10 mouse cellular contexts compared by ENCODE assay signal in the genomic region with DNA sequence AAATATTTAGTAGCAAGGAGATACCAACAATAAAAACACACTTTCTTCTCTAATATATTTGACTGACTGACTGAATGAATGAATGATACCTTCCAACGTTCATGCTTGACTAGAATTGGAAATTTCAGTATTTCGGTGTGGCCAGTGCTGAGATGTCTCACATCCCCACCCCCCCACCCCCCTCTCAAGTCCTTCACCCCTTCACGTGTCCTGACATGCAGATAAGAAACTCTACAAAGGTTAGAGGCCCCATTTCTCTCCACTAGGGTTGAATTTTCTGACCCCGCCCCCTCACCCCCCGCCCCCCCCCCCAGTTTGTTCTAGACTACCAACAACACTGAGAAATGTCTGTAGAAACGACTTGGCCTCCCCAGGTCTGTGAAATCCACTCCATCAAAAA. TPM values are rescaled to one million over a fixed set of nuclear protein-coding genes. Genes with fewer than 3 reads are reported as not detected.
DNase-seq lines count a peak whose midpoint lies in the region; ATAC-seq lines count a peak whose summit lies in the region.
"Had no signal": no experiment of that assay in that cellular context is flagged by ENCODE, and none has a peak within 500 bp of the region (broad histone marks: within the 10 kb centered on the region; RNA-seq: fewer than 3 reads in every experiment).

No protein-coding gene starts in this region.

- H3K4me1 ChIP-seq in heart, embryonic 11.5 days (ENCODE audit: control insufficient read depth, insufficient read depth, low read length): peaks cover 17% of the 10 kb centered on the region
- H3K4me1 ChIP-seq in midbrain, embryonic 11.5 days (ENCODE audit: control insufficient read depth, insufficient read depth, low read length): peaks cover 4% of the 10 kb centered on the region; the same call in 1 of the 2 replicates
- peaks cover 10% of the 10 kb centered on the region for H3K4me1 ChIP-seq in midbrain, embryonic 13.5 days (replicated peaks)
- peaks cover 64% of the 10 kb centered on the region for H3K4me1 ChIP-seq in liver, embryonic 13.5 days (replicated peaks)

- H3K9me3 ChIP-seq in heart, embryonic 11.5 days (replicated peaks; ENCODE audit: control insufficient read depth, low read length): no peaks in the 10 kb centered on the region
- H3K9me3 ChIP-seq in midbrain, embryonic 11.5 days (ENCODE audit: control insufficient read depth, low read length): no peaks in the 10 kb centered on the region
- no peaks in the 10 kb centered on the region for H3K9me3 ChIP-seq in midbrain, embryonic 13.5 days
- no peaks in the 10 kb centered on the region for H3K9me3 ChIP-seq in liver, embryonic 13.5 days (replicated peaks)

- DNase-seq in heart, adult 11 months: no peak
- DNase-seq in midbrain, embryonic 11.5 days (ENCODE audit: low spot score, missing footprints): peak; percentile 68
- DNase-seq in liver, embryonic 13.5 days: no peak
- no peak for DNase-seq in spleen, postnatal 14 days (ENCODE audit: low spot score in 2 of 2)
- no peak for DNase-seq in cerebellum, adult 8-10 months
- no peak for DNase-seq in cerebellum, postnatal 25 days
- DNase-seq: right cerebral cortex, postnatal 14 days had no signal

- H3K36me3 ChIP-seq in heart, embryonic 11.5 days (ENCODE audit: control insufficient read depth, insufficient read depth, low read length): no peaks in the 10 kb centered on the region
- H3K36me3 ChIP-seq in midbrain, embryonic 11.5 days (ENCODE audit: control insufficient read depth, insufficient read depth, low read length): no peaks in the 10 kb centered on the region
- no peaks in the 10 kb centered on the region for H3K36me3 ChIP-seq in midbrain, embryonic 13.5 days
- H3K36me3 ChIP-seq in liver, embryonic 13.5 days: no peaks in the 10 kb centered on the region

- H3K9ac ChIP-seq in heart, embryonic 11.5 days (ENCODE audit: low read depth, low read length): no peak overlapping the region
- H3K9ac ChIP-seq in midbrain, embryonic 11.5 days (ENCODE audit: low read length): no peak overlapping the region
- H3K9ac ChIP-seq in midbrain, embryonic 13.5 days (replicated peaks): no peak overlapping the region
- 0 out of 2 replicates have a peak overlapping the region, but pooled peaks have one; percentile 67 for H3K9ac ChIP-seq in liver, embryonic 13.5 days

- ATAC-seq in heart, embryonic 11.5 days (replicated peaks; ENCODE audit: insufficient number of reproducible peaks, low FRiP score, low TSS enrichment): no peak
- no peak for ATAC-seq in midbrain, embryonic 11.5 days (ENCODE audit: low FRiP score)
- no peak for ATAC-seq in midbrain, embryonic 13.5 days
- ATAC-seq in liver, embryonic 13.5 days (ENCODE audit: low read depth): no peak
- ATAC-seq: lung, postnatal 0 days had no signal

- H3K4me3 ChIP-seq in heart, embryonic 11.5 days (ENCODE audit: low read depth, low read length): no peak overlapping the region
- H3K4me3 ChIP-seq in midbrain, embryonic 11.5 days (ENCODE audit: low read depth, low read length): no peak overlapping the region
- H3K4me3 ChIP-seq in midbrain, embryonic 13.5 days (replicated peaks): no peak overlapping the region
- H3K4me3 ChIP-seq in liver, embryonic 13.5 days (replicated peaks): peak overlapping the region; percentile 81

- peak overlapping the region; percentile 72 for H3K4me2 ChIP-seq in heart, embryonic 11.5 days
- H3K4me2 ChIP-seq in midbrain, embryonic 11.5 days: peak overlapping the region; percentile 67; the same call in 1 of the 2 replicates
- no peak overlapping the region for H3K4me2 ChIP-seq in midbrain, embryonic 13.5 days (replicated peaks)
- H3K4me2 ChIP-seq in liver, embryonic 13.5 days: peak overlapping the region; percentile 83

- 23% methylated on average over 6 of the region's 6 CpGs for WGBS in heart, embryonic 11.5 days (ENCODE audit: insufficient replicate concordance)
- 23% methylated on average over 6 of the region's 6 CpGs for WGBS in midbrain, embryonic 11.5 days
- 28% methylated on average over 6 of the region's 6 CpGs for WGBS in midbrain, embryonic 13.5 days
- WGBS in liver, embryonic 13.5 days (ENCODE audit: insufficient replicate concordance): 14% methylated on average over 6 of the region's 6 CpGs

- H3K27ac ChIP-seq in heart, embryonic 11.5 days (ENCODE audit: low read depth, low read length): no peak overlapping the region
- no peak overlapping the region for H3K27ac ChIP-seq in midbrain, embryonic 11.5 days (ENCODE audit: low read depth, low read length)
- no peak overlapping the region for H3K27ac ChIP-seq in midbrain, embryonic 13.5 days
- H3K27ac ChIP-seq in liver, embryonic 13.5 days: no peak overlapping the region

- no peaks in the 10 kb centered on the region for H3K27me3 ChIP-seq in heart, embryonic 11.5 days (ENCODE audit: control insufficient read depth, insufficient read depth, low read length)
- H3K27me3 ChIP-seq in midbrain, embryonic 11.5 days (ENCODE audit: control insufficient read depth, insufficient read depth, low read length): no peaks in the 10 kb centered on the region
- H3K27me3 ChIP-seq in midbrain, embryonic 13.5 days: peaks cover 3% of the 10 kb centered on the region; the same call in 1 of the 2 replicates
- no peaks in the 10 kb centered on the region for H3K27me3 ChIP-seq in liver, embryonic 13.5 days

RNA-seq across cellular contexts. Expression of gene Nufip1, which starts 43.1 kb away (rescaled TPM):
- 11.2 and 11.4 TPM in 2 replicates for polyA plus RNA-seq in heart, embryonic 11.5 days (2014; fragmentation: Nextera tagmentation; extraction: Ambion mirVana)
- polyA plus RNA-seq in midbrain, embryonic 11.5 days (2014; fragmentation: Nextera tagmentation; extraction: Ambion mirVana): 19.2 and 19.3 TPM in 2 replicates
- polyA plus RNA-seq in midbrain, embryonic 13.5 days (2015; fragmentation: Nextera tagmentation; extraction: Ambion mirVana): 13.7 and 14.9 TPM in 2 replicates
- polyA plus RNA-seq in liver, embryonic 13.5 days (2015; fragmentation: Nextera tagmentation; extraction: Ambion mirVana): 8.8 and 10.1 TPM in 2 replicates

RNA-seq across cellular contexts. Expression of gene Gpalpp1, which starts 43.3 kb away (rescaled TPM):
- 10.4 and 14.1 TPM in 2 replicates for polyA plus RNA-seq in heart, embryonic 11.5 days (2014; fragmentation: Nextera tagmentation; extraction: Ambion mirVana)
- polyA plus RNA-seq in midbrain, embryonic 11.5 days (2014; fragmentation: Nextera tagmentation; extraction: Ambion mirVana): 19.9 and 21.2 TPM in 2 replicates
- 15.3 and 15.6 TPM in 2 replicates for polyA plus RNA-seq in midbrain, embryonic 13.5 days (2015; fragmentation: Nextera tagmentation; extraction: Ambion mirVana)
- polyA plus RNA-seq in liver, embryonic 13.5 days (2015; fragmentation: Nextera tagmentation; extraction: Ambion mirVana): 5.6 and 7.7 TPM in 2 replicates
